Mouse (Mus musculus) heart, postnatal 0 days (tissue): ENCODE measurements at regions not wholly inside any gene's neighbourhood (a gene's known extent, or its start where the extent isn't known, plus 50 kb on each side); places are given as distances from the start of the nearest gene placed in this dataset.

ENCODE experiments used
- CTCF ChIP-seq: IDR thresholded peaks from 2 replicates; pipeline ENCODE4 v1.5.1; 2016; ENCODE audit warnings: antibody characterized with exemption, control low read depth, low read depth
- EP300 ChIP-seq: IDR thresholded peaks from 2 replicates; pipeline ENCODE4 v1.6.1; 2016; ENCODE audit warnings: antibody characterized with exemption, low read depth

- TF ChIP-seq EP300 (no peak), CTCF (no peak)
Measured at GRCm38 (mm10) chr2:123024380-123024779, 259.3 kb downstream of the Sqor start.
